Mouse (Mus musculus): ENCODE results near the gene Gm49318.

GRCm38 (mm10) chr9:22072276-22072675, 1.2 kb upstream of the Gm49318 start:
- TF ChIP-seq POLR2A (IDR thresholded peaks at IDR 0.05; ENCODE audit: insufficient read length, low read depth) (no peak), POLR2AphosphoS2 (IDR thresholded peaks at IDR 0.05; ENCODE audit: insufficient read length, low read depth) (no peak), TCF12 (IDR thresholded peaks at IDR 0.05; ENCODE audit: insufficient read depth, poor library complexity, severe bottlenecking) (no peak), MAX (IDR thresholded peaks at IDR 0.05; ENCODE audit: low read depth) (no peak), MYOD1 (IDR thresholded peaks at IDR 0.05; ENCODE audit: control insufficient read depth in 1 of 3, insufficient read length in 2 of 3, low read depth in 2 of 3) (no peak)

All from myocyte (in vitro differentiated cells).